Mouse (Mus musculus) ES-E14 (cell line): ENCODE data around the gene Nr2f2. TPM values are rescaled to one million over a fixed set of nuclear protein-coding genes. Genes with fewer than 3 reads are reported as not detected.

Experiments
- DNase-seq: peaks from one replicate; pipeline ENCODE4 v3.0.0-alpha.2; 2013; ENCODE audit warnings: low read depth, low spot score
- H3K27ac ChIP-seq: 2 replicates; pipeline ENCODE4 v1.5.1; 2012; ENCODE audit warnings: low read depth, mild to moderate bottlenecking, low read length, moderate library complexity, mixed read lengths; ENCODE audit not compliant: poor library complexity, insufficient read depth, severe bottlenecking
- H3K36me3 ChIP-seq: 2 replicates; pipeline ENCODE4 v1.6.1; 2012; ENCODE audit warnings: mild to moderate bottlenecking, low read length, moderate library complexity, mixed read lengths; ENCODE audit not compliant: control insufficient read depth, poor library complexity, insufficient read depth, severe bottlenecking
- H3K4me1 ChIP-seq, 2 experiments: fragments of 150-350 bp in 1 of 2; sonication (generic) in 1 of 2; 2 replicates each; pipeline ENCODE4 v1.6.1; 2012; ENCODE audit warnings: low read length in 2 of 2, mild to moderate bottlenecking in 1 of 2, mixed read lengths in 1 of 2; ENCODE audit not compliant: control insufficient read depth in 2 of 2, insufficient read depth in 2 of 2, poor library complexity in 1 of 2
- H3K4me3 ChIP-seq, 2 experiments: fragments of 150-350 bp in 1 of 2; sonication (generic) in 1 of 2; 2 replicates each; pipeline ENCODE4 v1.5.1; 2012; ENCODE audit warnings: low read length in 2 of 2, low read depth in 1 of 2, mild to moderate bottlenecking in 1 of 2, mixed read lengths in 1 of 2; ENCODE audit not compliant: insufficient read depth in 1 of 2, poor library complexity in 1 of 2, severe bottlenecking in 1 of 2
- H3K9ac ChIP-seq: 2 replicates; pipeline ENCODE4 v1.6.1; 2012; ENCODE audit warnings: low read depth, mild to moderate bottlenecking, low read length, mixed read lengths; ENCODE audit not compliant: poor library complexity, insufficient read depth, severe bottlenecking
- H3K9me3 ChIP-seq: fragments of 150-350 bp; sonication (generic); 2 replicates; pipeline ENCODE4 v1.6.1; 2012; ENCODE audit warnings: low read depth, mild to moderate bottlenecking, low read length; ENCODE audit not compliant: control insufficient read depth, insufficient read depth
- CHD2 ChIP-seq: IDR thresholded peaks from 2 replicates; pipeline ENCODE4 v1.6.1; 2014; ENCODE audit warnings: mild to moderate bottlenecking, low read depth, low read length, inconsistent platforms
- HCFC1 ChIP-seq: IDR thresholded peaks from 2 replicates; pipeline ENCODE4 v1.6.1; 2012; ENCODE audit warnings: low read length, inconsistent platforms, borderline replicate concordance; ENCODE audit not compliant: insufficient read depth
- MAFK ChIP-seq: IDR thresholded peaks from 2 replicates; pipeline ENCODE4 v1.6.1; 2014; ENCODE audit warnings: mild to moderate bottlenecking, low read depth, low read length, inconsistent platforms; ENCODE audit not compliant: insufficient read depth
- ZC3H11A ChIP-seq: IDR thresholded peaks from 2 replicates; pipeline ENCODE4 v1.6.1; 2012; ENCODE audit warnings: low read depth, mild to moderate bottlenecking, inconsistent platforms, low read length, borderline replicate concordance
- ZNF384 ChIP-seq: IDR thresholded peaks from 2 replicates; pipeline ENCODE4 v1.6.1; 2012; ENCODE audit warnings: low read depth, low read length, inconsistent platforms
- in situ Hi-C, 2 experiments: fragments of 600-800 bp; cut with MboI; formaldehyde crosslinking; loops; one replicate each; pipeline ENCODE4 v1.15.1; 2025; ENCODE audit warnings: low sequenced_read_pairs in 2 of 2, inconsistent platforms in 1 of 2; ENCODE audit not compliant: unreplicated experiment in 2 of 2
- total RNA-seq: library from RNA; depleted of rRNA; stranded (reverse); fragments of 300-350 nt; gene quantifications from 2 replicates; pipeline ENCODE4 v1.2.3, GENCODE M21; 2012

Gene Nr2f2
- total RNA-seq, 1 experiment: 1.3 TPM

GRCm38 (mm10) chr7:70342076-70342475 lies 24.5 kb downstream of the Nr2f2 start:
- in situ Hi-C loops: no loop called here
- no peak for DNase-seq

GRCm38 (mm10) chr7:70339998-70340630 lies 26.4 kb downstream of the Nr2f2 start:
- no peak for DNase-seq
- in situ Hi-C loops: loop anchor here in 1 of 2 experiments (10.0 kb wide), 1 partner anchor 55 kb away; no protein-coding TSS in a partner anchor
- H3K27ac ChIP-seq: no peak overlapping the region
- no peak overlapping the region for H3K9ac ChIP-seq
- TF ChIP-seq ZNF384 (no peak), ZC3H11A (no peak), HCFC1 (no peak), CHD2 (no peak), MAFK (no peak)
- no peak overlapping the region for H3K4me3 ChIP-seq
- H3K36me3 ChIP-seq: no peaks in the 10 kb centered on the region
- H3K9me3 ChIP-seq: no peaks in the 10 kb centered on the region
- no peaks in the 10 kb centered on the region for H3K4me1 ChIP-seq

More at GRCm38 (mm10) chr7:70342076-70342475, 24.5 kb downstream of the Nr2f2 start:
- no peak overlapping the region for H3K4me3 ChIP-seq
- no peak overlapping the region for H3K27ac ChIP-seq
- no peaks in the 10 kb centered on the region; a peak in 1 of 4 replicates for H3K4me1 ChIP-seq
- H3K9ac ChIP-seq: no peak overlapping the region
- TF ChIP-seq MAFK (no peak), ZC3H11A (no peak), ZNF384 (no peak), HCFC1 (no peak), CHD2 (no peak)
- H3K36me3 ChIP-seq: no peaks in the 10 kb centered on the region
- no peaks in the 10 kb centered on the region for H3K9me3 ChIP-seq

GRCm38 (mm10) chr7:70338265-70338640 lies 28.3 kb downstream of the Nr2f2 start:
- in situ Hi-C loops: loop anchor here in 1 of 2 experiments (10.0 kb wide), 1 partner anchor 53 kb away; no protein-coding TSS in a partner anchor
- H3K4me3 ChIP-seq: no peak overlapping the region; a peak in 1 of 4 replicates
- H3K27ac ChIP-seq: no peak overlapping the region
- no peak overlapping the region for H3K9ac ChIP-seq
- H3K36me3 ChIP-seq: no peaks in the 10 kb centered on the region
- no peaks in the 10 kb centered on the region for H3K4me1 ChIP-seq
- no peak for TF ChIP-seq HCFC1
- no peak for TF ChIP-seq CHD2
- TF ChIP-seq ZNF384: no peak
- no peak for TF ChIP-seq MAFK
- TF ChIP-seq ZC3H11A: no peak
- H3K9me3 ChIP-seq: no peaks in the 10 kb centered on the region
- no peak for DNase-seq

GRCm38 (mm10) chr7:70337581-70338264 lies 28.8 kb downstream of the Nr2f2 start:
- Histone ChIP-seq H3K4me3 (peak overlapping the region; percentile 32 to 41; a peak in 3 of 4 replicates), H3K27ac (no peak overlapping the region), H3K36me3 (no peaks in the 10 kb centered on the region), H3K4me1 (no peaks in the 10 kb centered on the region), H3K9me3 (no peaks in the 10 kb centered on the region), H3K9ac (no peak overlapping the region)
- DNase-seq: no peak
- in situ Hi-C loops: loop anchor here in 1 of 2 experiments (10.0 kb wide), 1 partner anchor 53 kb away; no protein-coding TSS in a partner anchor
- TF ChIP-seq MAFK (no peak), HCFC1 (no peak), CHD2 (no peak), ZC3H11A (no peak), ZNF384 (no peak)
